Mouse (Mus musculus) small intestine, adult 2 months (tissue): ENCODE measurements around the gene Cbfa2t3.

ENCODE experiments used
- CTCF ChIP-seq: fragments of 200-500 bp; IDR thresholded peaks from 2 replicates; pipeline ENCODE4 v1.5.1; 2012; ENCODE audit warnings: low read depth, mild to moderate bottlenecking, control low read depth, inconsistent platforms, low read length, moderate library complexity, mixed read lengths; ENCODE audit not compliant: insufficient replicate concordance, insufficient read length; ENCODE audit errors: extremely low read depth
- POLR2A ChIP-seq: fragments of 200-500 bp; IDR thresholded peaks from 2 replicates; pipeline ENCODE4 v1.6.1; 2012; ENCODE audit warnings: low read depth, mild to moderate bottlenecking, control low read depth, inconsistent platforms, low read length, moderate library complexity

GRCm38 (mm10) chr8:122717869-122718509 lies 19.1 kb upstream of the Cbfa2t3 start:
- TF ChIP-seq POLR2A = no peak
- no peak for TF ChIP-seq CTCF
